Comparison of ENCODE assay signal across 18 mouse cellular contexts in genomic region chr10:29736677-29737076, GRCm38 (mm10).
"Had no signal": no experiment of that assay in that cellular context is flagged by ENCODE, and none has a peak within 500 bp of the region (broad histone marks: within the 10 kb centered on the region; RNA-seq: fewer than 3 reads in every experiment).

No protein-coding gene starts in this region.

- H3K36me3 ChIP-seq: limb, embryonic 12.5 days; limb, embryonic 15.5 days; liver, embryonic 13.5 days had no signal

- H3K4me2 ChIP-seq: limb, embryonic 12.5 days; limb, embryonic 15.5 days; liver, embryonic 13.5 days; midbrain, embryonic 11.5 days had no signal

- DNase-seq: kidney, adult 2 months; kidney, postnatal 25 days; layer of hippocampus, adult 9-11 months; liver, embryonic 13.5 days; lung, adult 2 months; lung, postnatal 14 days; lung, postnatal 4 days; midbrain, embryonic 14.5 days; right cerebral cortex, adult 18-20 months; right cerebral cortex, postnatal 14 days; right cerebral cortex, postnatal 4 days; thymus, postnatal 25 days had no signal

- H3K4me1 ChIP-seq: limb, embryonic 15.5 days; liver, embryonic 13.5 days had no signal

- H3K27ac ChIP-seq: kidney, postnatal 0 days; layer of hippocampus, adult 2 months; limb, embryonic 12.5 days; limb, embryonic 15.5 days; liver, embryonic 13.5 days; stomach, postnatal 0 days had no signal

- H3K9ac ChIP-seq: limb, embryonic 12.5 days; limb, embryonic 15.5 days; liver, embryonic 13.5 days had no signal

- H3K4me3 ChIP-seq: layer of hippocampus, adult 2 months; limb, embryonic 12.5 days; limb, embryonic 15.5 days; liver, embryonic 13.5 days had no signal

- H3K9me3 ChIP-seq: limb, embryonic 12.5 days; limb, embryonic 15.5 days; liver, embryonic 13.5 days had no signal

- H3K27me3 ChIP-seq: limb, embryonic 12.5 days; limb, embryonic 15.5 days; liver, embryonic 13.5 days had no signal
